Mouse (Mus musculus) forebrain, embryonic 12.5 days (tissue): Measurements from ENCODE around the gene Tmem243. TPM values are rescaled to one million over a fixed set of nuclear protein-coding genes. Genes with fewer than 3 reads are reported as not detected.
"Not testable (repeated sequence)": the region's sequence is repeated elsewhere in the genome, so short reads cannot be mapped to it uniquely, and the experiment has no call there.

ENCODE experiments used
- ATAC-seq: fragments of 200-750 bp; cut with Nextera tagmentation; 2 replicates; pipeline ENCODE4 v1.8.0; 2017; ENCODE audit warnings: moderate TSS enrichment; ENCODE audit not compliant: low FRiP score
- H3K27ac ChIP-seq: fragments of 300-500 bp; sonication (generic); 2 replicates; pipeline ENCODE4 v1.5.1; 2016; ENCODE audit warnings: mild to moderate bottlenecking
- H3K27me3 ChIP-seq: fragments of 300-500 bp; sonication (generic); 2 replicates; pipeline ENCODE4 v1.6.1; 2016; ENCODE audit warnings: mild to moderate bottlenecking
- H3K36me3 ChIP-seq: fragments of 300-500 bp; sonication (generic); replicated peaks from 2 replicates; pipeline ENCODE4 v1.6.1; 2016; ENCODE audit warnings: mild to moderate bottlenecking
- H3K4me1 ChIP-seq: fragments of 300-500 bp; sonication (generic); 2 replicates; pipeline ENCODE4 v1.6.1; 2016
- H3K4me2 ChIP-seq: fragments of 300-500 bp; sonication (generic); 2 replicates; pipeline ENCODE4 v1.6.1; 2016; ENCODE audit warnings: mild to moderate bottlenecking, moderate library complexity
- H3K4me3 ChIP-seq: fragments of 300-500 bp; sonication (generic); replicated peaks from 2 replicates; pipeline ENCODE4 v1.5.1; 2016; ENCODE audit warnings: mild to moderate bottlenecking
- H3K9ac ChIP-seq: fragments of 300-500 bp; sonication (generic); 2 replicates; pipeline ENCODE4 v1.6.1; 2016; ENCODE audit warnings: mild to moderate bottlenecking
- H3K9me3 ChIP-seq: fragments of 300-500 bp; sonication (generic); 2 replicates; pipeline ENCODE4 v1.6.1; 2016
- WGBS: fragments of 180-500 bp; shearing (Covaris S2); methylation state at CpG from one replicate; pipeline ENCODE4 v1.1.7; 2016; 5-methylcytosine and 5-hydroxymethylcytosine counted together
- polyA plus RNA-seq: library from polyadenylated mRNA; unstranded; fragments of >200 nt; fragmentation: Nextera tagmentation; extraction: Ambion mirVana; gene quantifications from 2 replicates; pipeline ENCODE4 v1.2.1, GENCODE M21; 2016

Gene Tmem243
- polyA plus RNA-seq, 1 experiment from 2014 or later = 26.3 TPM

GRCm38 (mm10) chr5:9161456-9162041, 61.1 kb downstream of the Tmem243 start, which contains the start of gene Dmtf1:
TSS of gene Dmtf1 (minus strand) at chr5:9161776.
- Histone ChIP-seq H3K36me3 (no peaks in the 10 kb centered on the region), H3K9me3 (no peaks in the 10 kb centered on the region), H3K4me2 (peak within 1 kb of the TSS; percentile 79), H3K27me3 (no peaks in the 10 kb centered on the region), H3K4me1 (peaks cover 16% of the 10 kb centered on the region), H3K9ac (peak within 1 kb of the TSS; percentile 96), H3K4me3 (peak within 1 kb of the TSS; percentile 95), H3K27ac (peak within 1 kb of the TSS; percentile 100)
- under 1% methylated on average over 57 of the region's 64 CpGs for WGBS
- peak; percentile 94 for ATAC-seq

- peak; percentile 21 for ATAC-seq
- Histone ChIP-seq H3K4me2 (peak overlapping the region; percentile 79), H3K4me3 (peak overlapping the region; percentile 95), H3K36me3 (no peaks in the 10 kb centered on the region), H3K27me3 (no peaks in the 10 kb centered on the region), H3K4me1 (peaks cover 16% of the 10 kb centered on the region), H3K9ac (peak overlapping the region; percentile 66), H3K27ac (peak overlapping the region; percentile 100), H3K9me3 (no peaks in the 10 kb centered on the region)
- 19% methylated on average over 7 of the region's 7 CpGs for WGBS
Observed at GRCm38 (mm10) chr5:9162088-9162487, 61.6 kb downstream of the Tmem243 start.

- Histone ChIP-seq H3K9me3 (no peaks in the 10 kb centered on the region), H3K4me3 (no peak overlapping the region), H3K27ac (no peak overlapping the region), H3K9ac (no peak overlapping the region), H3K27me3 (no peaks in the 10 kb centered on the region), H3K4me1 (peaks cover 12% of the 10 kb centered on the region), H3K4me2 (no peak overlapping the region), H3K36me3 (no peaks in the 10 kb centered on the region)
- 86% methylated on average over 3 of the region's 3 CpGs for WGBS
- no peak for ATAC-seq
Observed at GRCm38 (mm10) chr5:9163411-9163810, 62.9 kb downstream of the Tmem243 start.

GRCm38 (mm10) chr5:9165151-9165550, 64.7 kb downstream of the Tmem243 start:
- not testable (repeated sequence) for H3K4me3 ChIP-seq, H3K27me3 ChIP-seq, H3K9ac ChIP-seq, H3K36me3 ChIP-seq, H3K27ac ChIP-seq, H3K9me3 ChIP-seq, H3K4me1 ChIP-seq, H3K4me2 ChIP-seq, ATAC-seq
- WGBS = 80% methylated on average over 10 of the region's 10 CpGs

GRCm38 (mm10) chr5:9166366-9166765, 65.9 kb downstream of the Tmem243 start:
- no peak overlapping the region for H3K4me2 ChIP-seq
- H3K36me3 ChIP-seq = no peaks in the 10 kb centered on the region
- ATAC-seq = no peak
- whole genome bisulfite sequencing = 80% methylated on average over 8 of the region's 8 CpGs
- H3K9ac ChIP-seq = no peak overlapping the region
- no peak overlapping the region for H3K4me3 ChIP-seq
- H3K4me1 ChIP-seq = peaks cover 6% of the 10 kb centered on the region
- no peaks in the 10 kb centered on the region for H3K9me3 ChIP-seq
- no peak overlapping the region for H3K27ac ChIP-seq
- H3K27me3 ChIP-seq = no peaks in the 10 kb centered on the region

GRCm38 (mm10) chr5:9169328-9170005, 69.0 kb downstream of the Tmem243 start:
- H3K9me3 ChIP-seq, H3K4me1 ChIP-seq, H3K36me3 ChIP-seq, H3K4me3 ChIP-seq, H3K27ac ChIP-seq, H3K9ac ChIP-seq, H3K27me3 ChIP-seq, H3K4me2 ChIP-seq: not testable (repeated sequence)
- WGBS = 64% methylated on average over 5 of the region's 5 CpGs
- ATAC-seq = peak; percentile 31; the same call in 1 of the 2 replicates

GRCm38 (mm10) chr5:9173295-9173694, 72.8 kb downstream of the Tmem243 start:
- no peak for ATAC-seq
- 79% methylated on average over 2 of the region's 2 CpGs for WGBS

GRCm38 (mm10) chr5:9186467-9186866, 86.0 kb downstream of the Tmem243 start:
- Histone ChIP-seq H3K36me3 (no peaks in the 10 kb centered on the region), H3K4me3 (no peak overlapping the region), H3K9me3 (no peaks in the 10 kb centered on the region), H3K4me2 (no peak overlapping the region), H3K27ac (no peak overlapping the region), H3K4me1 (no peaks in the 10 kb centered on the region), H3K9ac (no peak overlapping the region), H3K27me3 (no peaks in the 10 kb centered on the region)
- 81% methylated on average over 1 of the region's 1 CpGs for WGBS
- no peak for ATAC-seq

More at GRCm38 (mm10) chr5:9173295-9173694, 72.8 kb downstream of the Tmem243 start:
- no peaks in the 10 kb centered on the region for H3K4me1 ChIP-seq
- no peak overlapping the region for H3K4me2 ChIP-seq
- H3K27me3 ChIP-seq = no peaks in the 10 kb centered on the region
- H3K27ac ChIP-seq = no peak overlapping the region
- no peaks in the 10 kb centered on the region for H3K9me3 ChIP-seq
- no peaks in the 10 kb centered on the region for H3K36me3 ChIP-seq
- H3K9ac ChIP-seq = no peak overlapping the region
- no peak overlapping the region for H3K4me3 ChIP-seq

Other genes starting within 250 kb of the Tmem243 start
- gene Abcb4, start 207.0 kb upstream of the Tmem243 start, polyA plus RNA-seq = 1.1 and 1.6 TPM in 2 replicates
- gene Crot, start 103.3 kb upstream of the Tmem243 start, polyA plus RNA-seq = 27.8 and 28.0 TPM in 2 replicates
- gene Dmtf1, start 61.1 kb downstream of the Tmem243 start, polyA plus RNA-seq = 75.3 and 78.4 TPM in 2 replicates
- gene 9330182L06Rik, start 165.4 kb downstream of the Tmem243 start, polyA plus RNA-seq = 6.3 and 6.5 TPM in 2 replicates